Mouse (Mus musculus): ENCODE measurements around the gene Tmco3.

Gene Tmco3

DNA sequence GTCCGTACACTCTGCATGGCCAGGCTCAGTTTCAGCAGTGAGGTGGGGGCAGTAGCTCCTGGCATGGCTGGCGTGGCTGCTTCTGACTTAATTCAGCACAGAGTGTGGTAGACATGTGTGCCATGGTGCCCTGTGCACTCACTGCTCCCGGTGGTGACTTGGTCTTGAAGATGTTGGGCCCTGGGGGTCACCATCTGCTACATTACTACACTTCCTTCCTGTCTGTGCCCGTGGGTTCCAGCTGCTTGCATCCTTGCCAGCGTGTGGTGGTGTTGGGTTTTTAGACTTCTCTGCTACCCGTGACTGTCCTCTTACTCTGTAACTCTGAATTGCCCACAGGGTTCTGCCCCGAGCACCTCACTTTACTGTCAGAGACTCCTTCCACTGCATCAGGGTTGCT, 72.2 kb downstream of the Tmco3 start:
- no peak for DNase-seq (ENCODE audit: extremely low read depth, insufficient read length, low spot score)

DNA sequence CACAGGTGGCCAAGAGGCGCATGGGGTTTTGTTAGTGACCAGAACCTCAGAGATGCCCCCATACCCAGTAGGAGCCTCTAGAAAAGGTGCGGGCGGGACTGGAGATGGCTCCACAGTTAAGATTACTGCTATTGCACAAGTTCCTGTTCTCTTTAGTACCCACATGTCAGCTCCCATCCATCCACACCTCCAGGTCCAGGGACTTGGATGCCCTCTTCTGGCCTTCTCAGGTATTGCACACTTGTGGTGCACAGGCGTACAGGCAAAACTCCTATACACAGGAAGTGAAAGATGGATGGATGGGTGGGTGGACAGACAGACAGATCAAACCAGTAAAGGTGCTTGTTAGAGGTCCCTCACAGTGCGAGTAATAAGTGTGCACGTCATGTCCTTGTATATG, 73.9 kb downstream of the Tmco3 start:
- DNase-seq (ENCODE audit: extremely low read depth, insufficient read length, low spot score) = no peak
